Mouse (Mus musculus) midbrain, embryonic 12.5 days (tissue): ENCODE results near the gene Nxph4. TPM values are rescaled to one million over a fixed set of nuclear protein-coding genes. Genes with fewer than 3 reads are reported as not detected.

Source experiments
- ATAC-seq: fragments of 200-750 bp; cut with Nextera tagmentation; 2 replicates; pipeline ENCODE4 v1.8.0; 2017; ENCODE audit warnings: low read depth, moderate TSS enrichment, moderate library complexity; ENCODE audit not compliant: low FRiP score
- H3K27ac ChIP-seq: fragments of 300-500 bp; sonication (generic); replicated peaks from 2 replicates; pipeline ENCODE4 v1.5.1; 2016; ENCODE audit warnings: mild to moderate bottlenecking
- H3K27me3 ChIP-seq: fragments of 300-500 bp; sonication (generic); 2 replicates; pipeline ENCODE4 v1.6.1; 2016; ENCODE audit warnings: mild to moderate bottlenecking
- H3K36me3 ChIP-seq: fragments of 300-500 bp; sonication (generic); 2 replicates; pipeline ENCODE4 v1.6.1; 2016
- H3K4me1 ChIP-seq: fragments of 300-500 bp; sonication (generic); 2 replicates; pipeline ENCODE4 v1.6.1; 2016
- H3K4me2 ChIP-seq: fragments of 300-500 bp; sonication (generic); replicated peaks from 2 replicates; pipeline ENCODE4 v1.6.1; 2016; ENCODE audit warnings: mild to moderate bottlenecking, moderate library complexity
- H3K4me3 ChIP-seq: fragments of 300-500 bp; sonication (generic); 2 replicates; pipeline ENCODE4 v1.5.1; 2016; ENCODE audit warnings: mild to moderate bottlenecking
- H3K9ac ChIP-seq: fragments of 300-500 bp; sonication (generic); replicated peaks from 2 replicates; pipeline ENCODE4 v1.6.1; 2016; ENCODE audit warnings: mild to moderate bottlenecking, moderate library complexity
- H3K9me3 ChIP-seq: fragments of 300-500 bp; sonication (generic); 2 replicates; pipeline ENCODE4 v1.6.1; 2016; ENCODE audit warnings: mild to moderate bottlenecking
- WGBS: fragments of 180-500 bp; shearing (Covaris S2); methylation state at CpG from one replicate; pipeline ENCODE4 v1.1.7; 2016; 5-methylcytosine and 5-hydroxymethylcytosine counted together
- polyA plus RNA-seq: library from polyadenylated mRNA; unstranded; fragments of >200 nt; fragmentation: Nextera tagmentation; extraction: Ambion mirVana; gene quantifications from 2 replicates; pipeline ENCODE4 v1.2.1, GENCODE M21; 2016

The Nxph4 gene
- polyA plus RNA-seq, 1 experiment from 2014 or later = 55.9 TPM

DNA sequence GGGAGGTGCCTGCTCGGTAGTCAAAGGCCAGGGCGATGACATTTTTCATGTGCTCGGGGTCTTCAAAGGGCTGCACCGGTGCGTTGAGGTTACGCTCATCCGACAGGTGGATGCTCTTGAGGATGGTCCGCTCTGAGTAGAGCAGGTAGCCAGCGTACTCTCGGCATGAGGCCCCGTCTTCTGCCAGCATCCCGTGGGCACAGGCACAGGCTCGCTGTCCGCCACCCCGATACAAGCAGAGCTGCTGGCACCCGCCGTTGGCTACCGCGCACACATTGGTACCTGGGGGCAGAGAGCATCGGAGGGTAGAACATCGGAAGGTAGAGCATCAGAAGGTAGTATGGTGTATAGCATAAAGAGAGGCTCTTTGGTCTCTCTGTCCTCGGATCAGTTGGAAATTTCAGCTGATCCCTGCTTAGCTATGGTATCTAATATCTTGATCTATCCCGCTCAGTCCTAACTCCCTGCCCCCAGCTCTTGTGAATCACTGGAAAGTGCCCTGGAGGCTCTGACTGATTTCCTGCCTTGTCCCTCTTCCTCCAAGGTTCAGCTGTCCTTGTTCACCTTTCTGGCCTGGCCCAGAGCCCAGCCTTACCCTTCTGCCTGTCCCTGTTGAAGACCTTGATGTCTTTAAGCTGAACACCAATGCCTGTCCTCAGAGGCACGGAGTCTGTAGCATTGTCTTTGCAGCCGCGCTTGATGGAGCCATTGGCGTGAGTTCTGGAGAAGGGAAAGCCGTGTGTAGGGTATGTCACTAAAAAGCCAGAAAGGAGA is 32.4 kb upstream of the Nxph4 start:
- H3K4me3 ChIP-seq = no peak overlapping the region
- H3K27me3 ChIP-seq = no peaks in the 10 kb centered on the region
- 93% methylated on average over 28 of the region's 28 CpGs for WGBS
- peaks cover 82% of the 10 kb centered on the region for H3K36me3 ChIP-seq
- no peak overlapping the region for H3K27ac ChIP-seq
- no peak overlapping the region for H3K9ac ChIP-seq
- H3K9me3 ChIP-seq = no peaks in the 10 kb centered on the region
- ATAC-seq = no peak
- H3K4me1 ChIP-seq = no peaks in the 10 kb centered on the region
- no peak overlapping the region for H3K4me2 ChIP-seq

- no peak overlapping the region for H3K27ac ChIP-seq
- WGBS = 65% methylated on average over 13 of the region's 13 CpGs
- H3K4me2 ChIP-seq = no peak overlapping the region
- peaks cover 91% of the 10 kb centered on the region for H3K36me3 ChIP-seq
- no peaks in the 10 kb centered on the region for H3K9me3 ChIP-seq
- H3K27me3 ChIP-seq = no peaks in the 10 kb centered on the region
- H3K4me3 ChIP-seq = no peak overlapping the region
- no peaks in the 10 kb centered on the region for H3K4me1 ChIP-seq
- ATAC-seq = no peak
- H3K9ac ChIP-seq = no peak overlapping the region
These were observed 29.9 kb upstream of the Nxph4 start for GRCm38 (mm10) chr10:127564301-127564700.

DNA sequence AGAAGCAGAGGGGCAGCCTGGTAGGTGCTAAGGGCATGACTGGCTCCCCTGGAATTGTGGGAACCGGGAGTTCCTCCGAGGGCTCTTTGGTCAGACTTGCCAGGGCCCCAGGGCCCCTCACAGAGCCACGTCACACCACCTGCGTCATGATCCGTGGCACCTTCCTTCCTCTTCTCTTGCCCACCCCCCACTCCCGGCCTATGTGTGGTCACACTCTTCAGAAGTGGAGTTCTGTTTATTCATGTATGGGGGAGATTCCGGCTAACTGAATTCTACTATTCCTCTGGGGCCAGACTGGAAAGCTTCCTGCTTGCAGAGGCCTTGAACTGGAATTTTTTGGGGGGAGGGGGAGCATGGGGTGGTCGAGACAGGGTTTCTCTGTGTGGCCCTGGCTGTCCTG is 29.5 kb upstream of the Nxph4 start:
- H3K4me3 ChIP-seq = no peak overlapping the region
- H3K4me1 ChIP-seq = no peaks in the 10 kb centered on the region
- 89% methylated on average over 8 of the region's 8 CpGs for WGBS
- no peaks in the 10 kb centered on the region for H3K27me3 ChIP-seq
- ATAC-seq = no peak
- H3K36me3 ChIP-seq = peaks cover 91% of the 10 kb centered on the region
- no peak overlapping the region for H3K27ac ChIP-seq
- H3K4me2 ChIP-seq = no peak overlapping the region
- H3K9ac ChIP-seq = no peak overlapping the region
- H3K9me3 ChIP-seq = no peaks in the 10 kb centered on the region

DNA sequence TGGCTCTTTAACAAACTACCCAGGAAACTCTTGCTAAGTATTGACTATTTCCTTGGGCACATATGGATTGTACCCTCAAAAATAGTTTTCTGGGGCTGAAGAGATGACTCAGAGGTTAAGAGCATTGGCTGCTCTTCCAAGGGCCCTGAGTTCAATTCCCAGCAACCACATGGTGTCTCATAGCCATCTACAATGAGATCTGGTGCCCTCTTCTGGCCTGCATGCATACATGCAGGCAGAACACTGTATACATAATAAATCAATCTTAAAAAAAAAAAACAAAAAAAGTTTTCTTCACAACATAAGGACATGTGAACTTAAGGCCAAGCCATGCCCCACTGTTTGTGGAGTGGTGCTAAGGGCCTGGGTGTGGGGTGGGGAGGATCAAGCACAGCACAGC is 26.8 kb upstream of the Nxph4 start:
- Histone ChIP-seq H3K9ac (no peak overlapping the region), H3K27ac (no peak overlapping the region), H3K36me3 (peaks cover 95% of the 10 kb centered on the region), H3K4me1 (no peaks in the 10 kb centered on the region), H3K27me3 (no peaks in the 10 kb centered on the region), H3K4me3 (no peak overlapping the region), H3K9me3 (0 out of 2 replicates have a peak, but pooled peaks cover 3% of the 10 kb centered on the region), H3K4me2 (no peak overlapping the region)
- ATAC-seq = no peak

- no peak overlapping the region for H3K4me2 ChIP-seq
- peaks cover 99% of the 10 kb centered on the region for H3K36me3 ChIP-seq
- 95% methylated on average over 13 of the region's 13 CpGs for WGBS
- no peak overlapping the region for H3K27ac ChIP-seq
- no peak overlapping the region for H3K4me3 ChIP-seq
- H3K4me1 ChIP-seq = no peaks in the 10 kb centered on the region
- H3K9ac ChIP-seq = no peak overlapping the region
- ATAC-seq = no peak
- H3K9me3 ChIP-seq = 0 out of 2 replicates have a peak, but pooled peaks cover 3% of the 10 kb centered on the region
- H3K27me3 ChIP-seq = no peaks in the 10 kb centered on the region
These were observed 23.0 kb upstream of the Nxph4 start for GRCm38 (mm10) chr10:127557397-127557796.

DNA sequence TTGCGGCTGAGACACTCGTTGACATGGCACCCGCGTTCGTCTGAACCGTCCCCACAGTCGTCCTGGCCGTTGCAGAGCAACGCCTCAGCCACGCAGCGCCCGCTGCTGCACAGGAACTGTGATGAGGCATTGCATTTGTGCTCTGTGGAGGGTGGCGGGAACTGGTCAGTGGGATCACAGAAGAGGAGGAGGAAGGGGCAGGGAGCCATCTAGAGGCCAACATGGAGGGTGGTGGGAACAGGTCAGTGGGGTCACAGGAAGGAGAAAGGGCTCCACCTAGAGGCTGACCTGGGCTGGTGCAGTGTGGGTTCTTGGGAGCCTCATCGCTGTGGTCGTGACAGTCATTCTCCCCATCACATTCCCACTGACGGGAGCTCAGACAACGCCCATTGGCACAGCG is 21.3 kb upstream of the Nxph4 start:
- peak; percentile 39; the same call in 1 of the 2 replicates for ATAC-seq
- no peak overlapping the region for H3K4me3 ChIP-seq
- H3K4me1 ChIP-seq = no peaks in the 10 kb centered on the region
- H3K4me2 ChIP-seq = no peak overlapping the region
- H3K9ac ChIP-seq = no peak overlapping the region
- H3K27me3 ChIP-seq = no peaks in the 10 kb centered on the region
- peaks cover 100% of the 10 kb centered on the region for H3K36me3 ChIP-seq
- WGBS = 62% methylated on average over 18 of the region's 18 CpGs
- 0 out of 2 replicates have a peak, but pooled peaks cover 3% of the 10 kb centered on the region for H3K9me3 ChIP-seq
- H3K27ac ChIP-seq = no peak overlapping the region

GRCm38 (mm10) chr10:127549892-127550291 is 15.5 kb upstream of the Nxph4 start:
- H3K36me3 ChIP-seq = peaks cover 100% of the 10 kb centered on the region
- no peak overlapping the region for H3K4me3 ChIP-seq
- no peaks in the 10 kb centered on the region for H3K9me3 ChIP-seq
- no peak overlapping the region for H3K4me2 ChIP-seq
- 93% methylated on average over 17 of the region's 17 CpGs for WGBS
- no peak overlapping the region for H3K9ac ChIP-seq
- no peaks in the 10 kb centered on the region for H3K4me1 ChIP-seq
- no peak for ATAC-seq
- no peaks in the 10 kb centered on the region for H3K27me3 ChIP-seq
- H3K27ac ChIP-seq = no peak overlapping the region

DNA sequence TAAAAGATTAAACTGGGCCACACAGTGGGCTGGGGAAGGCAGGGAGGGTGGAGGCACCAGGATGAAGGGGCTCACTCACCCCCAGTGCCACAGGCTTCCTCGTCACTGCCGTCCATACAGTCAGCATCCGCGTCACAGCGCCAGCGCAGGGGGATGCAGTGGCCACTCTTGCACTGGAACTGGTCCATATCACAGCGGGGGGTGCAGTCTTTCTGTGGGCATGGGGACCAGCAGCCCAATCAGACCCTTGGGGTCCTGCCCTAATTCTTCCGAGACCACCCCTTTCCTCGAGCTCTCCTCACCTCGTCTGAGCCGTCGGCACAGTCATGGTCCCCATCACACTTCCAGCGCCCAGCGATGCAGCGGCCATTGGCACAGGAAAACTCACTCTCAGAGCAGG is 13.9 kb upstream of the Nxph4 start:
- ATAC-seq = no peak

DNA sequence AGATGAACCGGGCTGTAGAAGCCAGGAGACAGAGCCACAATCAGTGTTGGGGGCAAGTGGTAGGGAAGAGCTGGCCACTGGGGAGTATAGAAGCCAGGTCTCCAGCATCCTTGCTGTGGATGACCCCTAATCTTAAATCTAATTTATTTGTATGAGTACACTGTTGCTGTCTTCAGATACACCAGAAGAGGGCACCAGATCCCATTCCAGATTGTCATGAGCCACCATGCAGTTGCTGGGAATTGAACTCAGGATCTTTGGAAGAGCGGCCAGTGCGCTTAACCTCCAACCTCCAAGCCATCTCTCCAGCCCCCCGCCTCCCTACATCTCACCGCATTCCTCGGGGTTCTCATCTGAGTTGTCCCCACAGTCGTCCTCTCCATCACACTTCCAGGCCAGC is 12.1 kb upstream of the Nxph4 start:
- 90% methylated on average over 7 of the region's 7 CpGs for WGBS

More for the DNA sequence above, 13.9 kb upstream of the Nxph4 start:
- WGBS = 95% methylated on average over 15 of the region's 15 CpGs
- H3K4me2 ChIP-seq = no peak overlapping the region
- no peaks in the 10 kb centered on the region for H3K4me1 ChIP-seq
- no peaks in the 10 kb centered on the region for H3K27me3 ChIP-seq
- H3K27ac ChIP-seq = no peak overlapping the region
- no peak overlapping the region for H3K4me3 ChIP-seq
- H3K36me3 ChIP-seq = peaks cover 96% of the 10 kb centered on the region
- no peak overlapping the region for H3K9ac ChIP-seq
- no peaks in the 10 kb centered on the region for H3K9me3 ChIP-seq

DNA sequence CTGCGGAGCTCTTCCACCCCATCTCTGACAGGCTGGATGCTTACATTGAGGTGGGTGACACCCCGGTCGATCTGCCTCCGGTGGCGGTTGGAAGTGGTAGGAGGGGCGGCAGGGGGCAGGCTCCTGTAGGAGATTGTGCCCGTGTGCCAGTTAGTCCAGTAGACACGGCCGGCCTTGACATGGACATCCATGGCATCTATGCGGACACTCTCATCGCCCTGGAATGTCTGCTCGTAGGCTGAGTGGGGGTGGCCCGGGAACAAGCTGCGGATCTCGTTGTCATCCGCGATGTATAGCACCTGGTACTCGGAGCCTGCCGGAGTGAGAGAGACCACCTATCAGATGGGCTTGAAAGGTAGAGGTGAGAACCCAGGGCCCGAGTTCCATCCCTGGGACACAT is 10.0 kb upstream of the Nxph4 start:
- ATAC-seq = no peak
- H3K4me1 ChIP-seq = peaks cover 3% of the 10 kb centered on the region; the same call in 1 of the 2 replicates
- WGBS = 95% methylated on average over 20 of the region's 20 CpGs
- no peak overlapping the region for H3K9ac ChIP-seq
- H3K27ac ChIP-seq = no peak overlapping the region
- H3K9me3 ChIP-seq = no peaks in the 10 kb centered on the region
- H3K4me3 ChIP-seq = no peak overlapping the region
- no peak overlapping the region for H3K4me2 ChIP-seq
- 0 out of 2 replicates have a peak, but pooled peaks cover 7% of the 10 kb centered on the region for H3K27me3 ChIP-seq
- peaks cover 96% of the 10 kb centered on the region for H3K36me3 ChIP-seq

More for the DNA sequence above, 12.1 kb upstream of the Nxph4 start:
- H3K36me3 ChIP-seq = peaks cover 96% of the 10 kb centered on the region
- no peak overlapping the region for H3K4me3 ChIP-seq
- H3K27ac ChIP-seq = no peak overlapping the region
- no peak overlapping the region for H3K9ac ChIP-seq
- no peaks in the 10 kb centered on the region for H3K9me3 ChIP-seq
- H3K4me2 ChIP-seq = no peak overlapping the region
- no peaks in the 10 kb centered on the region for H3K27me3 ChIP-seq
- H3K4me1 ChIP-seq = peaks cover 3% of the 10 kb centered on the region; the same call in 1 of the 2 replicates
- ATAC-seq = no peak

- Histone ChIP-seq H3K4me3 (no peak overlapping the region), H3K4me1 (peaks cover 3% of the 10 kb centered on the region; the same call in 1 of the 2 replicates), H3K27me3 (0 out of 2 replicates have a peak, but pooled peaks cover 8% of the 10 kb centered on the region), H3K27ac (no peak overlapping the region), H3K36me3 (peaks cover 96% of the 10 kb centered on the region), H3K9me3 (no peaks in the 10 kb centered on the region), H3K9ac (no peak overlapping the region), H3K4me2 (no peak overlapping the region)
- WGBS = 85% methylated on average over 3 of the region's 3 CpGs
- no peak for ATAC-seq
These were observed 9.6 kb upstream of the Nxph4 start for GRCm38 (mm10) chr10:127543916-127544315.

GRCm38 (mm10) chr10:127542720-127543119 is 8.4 kb upstream of the Nxph4 start:
- Histone ChIP-seq H3K9ac (no peak overlapping the region), H3K27ac (peak overlapping the region; percentile 54), H3K27me3 (0 out of 2 replicates have a peak, but pooled peaks cover 8% of the 10 kb centered on the region), H3K4me1 (peaks cover 3% of the 10 kb centered on the region; the same call in 1 of the 2 replicates), H3K9me3 (no peaks in the 10 kb centered on the region), H3K36me3 (peaks cover 90% of the 10 kb centered on the region), H3K4me2 (no peak overlapping the region), H3K4me3 (no peak overlapping the region)
- ATAC-seq = no peak
- 44% methylated on average over 6 of the region's 6 CpGs for WGBS
